Mouse (Mus musculus): Measurements from ENCODE around the gene Shtn1. TPM values are rescaled to one million over a fixed set of nuclear protein-coding genes. Genes with fewer than 3 reads are reported as not detected.

The Shtn1 gene
- polyA plus RNA-seq (2015; fragmentation: Nextera tagmentation; extraction: Ambion mirVana): 1.1 and 1.3 TPM in 2 replicates

DNA sequence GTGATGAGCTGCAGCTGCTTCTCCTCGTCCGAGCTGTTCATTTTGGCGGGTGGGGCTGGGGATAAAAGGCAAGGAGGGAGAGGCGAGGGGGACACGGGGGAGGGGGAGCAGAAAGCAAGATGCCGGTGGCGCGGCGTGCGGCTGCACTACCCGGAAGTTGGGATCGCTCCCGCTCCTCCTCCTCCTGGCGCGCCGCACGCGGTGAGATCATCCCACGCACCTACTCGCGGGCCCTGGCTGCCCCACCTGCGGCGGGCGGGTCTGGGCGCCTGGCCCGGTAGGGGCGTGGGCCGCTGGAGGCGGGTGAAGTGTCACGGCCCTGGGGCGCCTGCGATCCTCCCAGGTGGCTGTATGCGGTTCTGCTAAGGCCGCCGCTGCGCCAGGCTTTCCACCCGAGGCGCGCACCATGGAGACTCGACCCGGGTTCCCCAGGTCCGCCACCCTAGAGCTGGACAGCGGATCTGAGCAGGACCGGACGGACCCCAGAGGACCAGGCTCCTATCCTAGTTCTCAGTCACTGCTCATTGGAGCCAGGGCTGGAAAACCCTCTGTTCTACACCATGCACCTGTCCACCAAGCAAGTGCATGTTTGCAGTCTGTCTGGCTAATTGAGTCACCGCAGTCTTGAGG, at the start of gene Shtn1:
Gene Shtn1 (minus strand): TSS at position 629 of the 630 bp plus-strand sequence.
- Histone ChIP-seq H3K36me3 (ENCODE audit: control insufficient read depth, insufficient read depth) (no peaks in the 10 kb centered on the region), H3K9me3 (replicated peaks; ENCODE audit: control insufficient read depth, low read length) (no peaks in the 10 kb centered on the region), H3K4me1 (ENCODE audit: control insufficient read depth, insufficient read depth, low read length) (no peaks in the 10 kb centered on the region; the same call in 1 of the 2 replicates), H3K27me3 (ENCODE audit: control insufficient read depth, insufficient read depth, low read length) (peaks cover 34% of the 10 kb centered on the region), H3K4me2 (ENCODE audit: low read depth, low read length) (peak within 1 kb of the TSS; percentile 96), H3K4me3 (ENCODE audit: low read length) (peak within 1 kb of the TSS; percentile 65), H3K9ac (ENCODE audit: low read length) (peak within 1 kb of the TSS; percentile 60), H3K27ac (ENCODE audit: low read length) (no peak within 1 kb of the TSS)
- ATAC-seq (replicated peaks; ENCODE audit: extremely low read depth, insufficient read depth, low FRiP score): peak; percentile 58; the same call in 1 of the 2 replicates
- under 1% methylated on average over 35 of the region's 46 CpGs for WGBS

DNA sequence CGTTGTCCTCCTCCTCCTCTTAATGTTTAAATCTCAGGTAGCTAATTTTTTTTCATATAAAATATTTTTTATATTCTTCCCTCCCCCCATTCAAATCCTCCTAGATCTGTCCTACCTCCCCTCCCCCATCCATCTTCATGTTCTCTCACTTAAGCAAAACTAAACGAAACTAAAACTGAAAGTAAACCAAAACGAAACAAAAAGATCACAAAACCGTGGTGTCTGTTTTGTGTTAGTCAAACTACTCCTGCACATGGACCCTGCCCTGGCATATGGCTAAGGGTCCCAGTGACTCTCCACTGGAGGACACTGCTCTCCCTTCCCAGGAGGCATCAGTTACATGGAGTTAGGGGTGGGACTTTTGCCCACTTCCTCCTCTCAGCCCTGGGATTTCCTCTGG, 38.3 kb upstream of the Shtn1 start:
- Histone ChIP-seq H3K27ac (ENCODE audit: low read length) (no peak overlapping the region), H3K27me3 (ENCODE audit: control insufficient read depth, insufficient read depth, low read length) (no peaks in the 10 kb centered on the region), H3K9me3 (replicated peaks; ENCODE audit: control insufficient read depth, low read length) (0 out of 2 replicates have a peak, but pooled peaks cover 3% of the 10 kb centered on the region), H3K36me3 (ENCODE audit: control insufficient read depth, insufficient read depth) (no peaks in the 10 kb centered on the region), H3K4me1 (ENCODE audit: control insufficient read depth, insufficient read depth, low read length) (no peaks in the 10 kb centered on the region), H3K4me3 (ENCODE audit: low read length) (no peak overlapping the region), H3K9ac (ENCODE audit: low read length) (no peak overlapping the region), H3K4me2 (ENCODE audit: low read depth, low read length) (peak overlapping the region; percentile 27; the same call in 1 of the 2 replicates)
- no peak for ATAC-seq (replicated peaks; ENCODE audit: extremely low read depth, insufficient read depth, low FRiP score)
- 53% methylated on average over 4 of the region's 4 CpGs for WGBS

DNA sequence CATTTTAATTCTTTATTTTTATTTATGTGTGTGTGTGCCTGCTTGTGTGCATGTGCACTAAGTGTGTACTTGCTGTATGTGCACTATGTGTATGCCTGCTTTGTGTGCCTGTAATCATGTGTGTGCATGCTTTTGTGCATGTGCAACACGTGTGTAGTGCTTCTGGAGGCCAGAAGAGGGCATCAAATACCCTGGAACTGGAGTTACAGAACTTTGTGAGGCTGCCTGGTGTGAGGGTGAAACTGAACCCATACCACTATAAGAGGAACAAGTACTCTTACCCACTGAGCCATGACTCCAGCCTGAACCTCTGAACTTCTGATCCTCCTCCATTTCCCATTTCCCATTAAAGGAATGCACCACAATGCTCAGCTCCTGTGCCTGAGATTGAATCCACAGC, 34.0 kb upstream of the Shtn1 start:
- no peaks in the 10 kb centered on the region for H3K4me1 ChIP-seq (ENCODE audit: control insufficient read depth, insufficient read depth, low read length)
- no peaks in the 10 kb centered on the region for H3K27me3 ChIP-seq (ENCODE audit: control insufficient read depth, insufficient read depth, low read length)
- no peak overlapping the region for H3K27ac ChIP-seq (ENCODE audit: low read length)
- 0 out of 2 replicates have a peak, but pooled peaks cover 3% of the 10 kb centered on the region for H3K9me3 ChIP-seq (replicated peaks; ENCODE audit: control insufficient read depth, low read length)
- H3K4me2 ChIP-seq (ENCODE audit: low read depth, low read length): no peak overlapping the region
- H3K36me3 ChIP-seq (ENCODE audit: control insufficient read depth, insufficient read depth): no peaks in the 10 kb centered on the region
- H3K4me3 ChIP-seq (ENCODE audit: low read length): no peak overlapping the region
- WGBS: 38% methylated on average over 1 of the region's 1 CpGs
- ATAC-seq (replicated peaks; ENCODE audit: extremely low read depth, insufficient read depth, low FRiP score): no peak
- H3K9ac ChIP-seq (ENCODE audit: low read length): no peak overlapping the region

DNA sequence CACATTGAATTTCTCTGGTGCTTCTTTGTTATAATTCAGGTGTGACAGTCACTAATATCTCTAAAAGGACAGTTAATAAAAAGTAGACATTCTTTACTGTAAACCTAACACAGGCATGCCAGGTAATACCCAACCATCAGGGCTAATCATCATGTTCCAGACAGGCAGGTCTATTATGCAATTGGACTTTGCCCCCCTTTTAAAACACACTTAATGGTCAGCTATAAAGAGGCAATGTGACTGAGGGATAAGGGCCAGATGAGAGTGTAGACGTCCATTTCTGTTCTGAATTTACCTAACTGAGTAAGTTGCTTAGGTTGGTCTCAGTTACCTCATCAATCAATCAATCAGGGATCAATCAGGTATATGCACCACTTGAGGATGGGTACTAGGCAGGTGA, 22.4 kb upstream of the Shtn1 start:
- WGBS: 40% methylated on average over 1 of the region's 1 CpGs
- Histone ChIP-seq H3K4me1 (ENCODE audit: control insufficient read depth, insufficient read depth, low read length) (no peaks in the 10 kb centered on the region), H3K27me3 (ENCODE audit: control insufficient read depth, insufficient read depth, low read length) (no peaks in the 10 kb centered on the region), H3K27ac (ENCODE audit: low read length) (no peak overlapping the region), H3K4me2 (ENCODE audit: low read depth, low read length) (no peak overlapping the region), H3K4me3 (ENCODE audit: low read length) (no peak overlapping the region), H3K9me3 (replicated peaks; ENCODE audit: control insufficient read depth, low read length) (peaks cover 4% of the 10 kb centered on the region; the same call in 1 of the 2 replicates), H3K9ac (ENCODE audit: low read length) (no peak overlapping the region), H3K36me3 (ENCODE audit: control insufficient read depth, insufficient read depth) (no peaks in the 10 kb centered on the region)
- no peak for ATAC-seq (replicated peaks; ENCODE audit: extremely low read depth, insufficient read depth, low FRiP score)

DNA sequence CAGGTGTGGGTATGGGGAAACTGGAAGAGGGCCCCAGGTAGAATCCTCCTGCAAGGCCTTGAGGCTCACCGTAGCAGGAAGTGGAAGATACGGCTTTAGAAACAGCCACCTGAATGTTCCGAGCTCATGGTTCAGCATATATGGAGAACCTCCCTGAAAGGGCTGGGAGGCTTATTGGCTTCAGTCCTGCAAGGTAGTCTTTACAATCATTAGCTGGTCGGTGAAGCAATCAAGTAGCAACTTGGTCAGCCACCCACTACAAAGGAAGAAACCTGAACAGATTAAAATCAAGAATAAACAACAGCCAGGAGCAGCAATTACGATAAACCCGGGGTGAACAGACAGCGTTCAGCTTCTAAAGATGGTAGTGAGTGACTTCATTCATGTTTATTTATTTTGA, 16.4 kb upstream of the Shtn1 start:
- Histone ChIP-seq H3K27me3 (ENCODE audit: control insufficient read depth, insufficient read depth, low read length) (no peaks in the 10 kb centered on the region), H3K4me1 (ENCODE audit: control insufficient read depth, insufficient read depth, low read length) (no peaks in the 10 kb centered on the region), H3K36me3 (ENCODE audit: control insufficient read depth, insufficient read depth) (no peaks in the 10 kb centered on the region), H3K27ac (ENCODE audit: low read length) (no peak overlapping the region), H3K4me2 (ENCODE audit: low read depth, low read length) (no peak overlapping the region), H3K9ac (ENCODE audit: low read length) (no peak overlapping the region), H3K4me3 (ENCODE audit: low read length) (no peak overlapping the region), H3K9me3 (replicated peaks; ENCODE audit: control insufficient read depth, low read length) (no peaks in the 10 kb centered on the region; the same call in 1 of the 2 replicates)
- 73% methylated on average over 7 of the region's 7 CpGs for WGBS
- ATAC-seq (replicated peaks; ENCODE audit: extremely low read depth, insufficient read depth, low FRiP score): no peak

DNA sequence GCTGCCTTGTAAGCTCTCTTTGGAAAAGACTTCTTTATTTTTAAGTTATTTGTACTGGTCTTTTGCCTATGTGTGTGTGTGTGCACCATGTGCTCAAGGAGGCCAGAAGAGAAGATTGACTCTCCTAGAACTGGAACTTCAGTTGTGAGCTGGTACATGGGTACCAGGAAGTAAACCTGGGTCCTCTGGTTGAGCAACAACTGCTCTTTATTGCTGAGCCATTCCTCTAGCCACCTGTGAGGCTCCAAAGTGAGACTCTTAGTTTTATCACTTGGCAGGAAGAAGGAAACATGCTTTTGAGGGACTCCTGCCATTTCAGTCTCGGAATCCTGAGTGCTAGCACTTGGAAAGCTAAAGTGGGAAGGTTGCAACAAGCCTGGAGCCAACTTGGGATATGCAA, 14.4 kb upstream of the Shtn1 start:
- Histone ChIP-seq H3K4me2 (ENCODE audit: low read depth, low read length) (no peak overlapping the region), H3K9me3 (replicated peaks; ENCODE audit: control insufficient read depth, low read length) (peaks cover 5% of the 10 kb centered on the region), H3K9ac (ENCODE audit: low read length) (no peak overlapping the region), H3K4me1 (ENCODE audit: control insufficient read depth, insufficient read depth, low read length) (no peaks in the 10 kb centered on the region), H3K27me3 (ENCODE audit: control insufficient read depth, insufficient read depth, low read length) (no peaks in the 10 kb centered on the region; the same call in 1 of the 2 replicates), H3K27ac (ENCODE audit: low read length) (no peak overlapping the region), H3K36me3 (ENCODE audit: control insufficient read depth, insufficient read depth) (no peaks in the 10 kb centered on the region), H3K4me3 (ENCODE audit: low read length) (no peak overlapping the region)
- WGBS: 46% methylated on average over 1 of the region's 1 CpGs
- no peak for ATAC-seq (replicated peaks; ENCODE audit: extremely low read depth, insufficient read depth, low FRiP score)

DNA sequence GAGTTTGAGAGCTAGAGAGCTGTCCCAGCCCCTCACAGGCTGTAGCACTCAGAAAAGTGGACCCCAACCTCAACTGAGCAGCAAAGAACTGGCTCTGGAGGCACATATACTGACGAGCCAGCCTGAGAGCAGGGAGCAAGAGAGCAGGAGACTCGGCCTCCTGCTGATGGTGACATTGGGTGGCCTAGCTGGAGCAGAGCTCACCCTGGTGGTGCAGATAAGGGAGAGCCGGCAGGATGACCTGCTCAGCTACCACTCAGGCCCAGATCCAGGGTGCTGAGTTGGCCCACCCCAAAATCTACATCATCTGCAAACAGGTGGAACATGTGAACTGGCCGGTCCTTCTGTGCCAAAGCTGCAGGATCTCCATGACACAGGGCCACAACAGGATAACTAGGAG, 8.4 kb upstream of the Shtn1 start:
- Histone ChIP-seq H3K27me3 (ENCODE audit: control insufficient read depth, insufficient read depth, low read length) (peaks cover 2% of the 10 kb centered on the region; the same call in 1 of the 2 replicates), H3K9ac (ENCODE audit: low read length) (no peak overlapping the region), H3K9me3 (replicated peaks; ENCODE audit: control insufficient read depth, low read length) (peaks cover 5% of the 10 kb centered on the region), H3K4me1 (ENCODE audit: control insufficient read depth, insufficient read depth, low read length) (no peaks in the 10 kb centered on the region), H3K4me3 (ENCODE audit: low read length) (no peak overlapping the region), H3K27ac (ENCODE audit: low read length) (no peak overlapping the region), H3K4me2 (ENCODE audit: low read depth, low read length) (no peak overlapping the region), H3K36me3 (ENCODE audit: control insufficient read depth, insufficient read depth) (no peaks in the 10 kb centered on the region)
- ATAC-seq (replicated peaks; ENCODE audit: extremely low read depth, insufficient read depth, low FRiP score): no peak
- WGBS: 32% methylated on average over 4 of the region's 4 CpGs

DNA sequence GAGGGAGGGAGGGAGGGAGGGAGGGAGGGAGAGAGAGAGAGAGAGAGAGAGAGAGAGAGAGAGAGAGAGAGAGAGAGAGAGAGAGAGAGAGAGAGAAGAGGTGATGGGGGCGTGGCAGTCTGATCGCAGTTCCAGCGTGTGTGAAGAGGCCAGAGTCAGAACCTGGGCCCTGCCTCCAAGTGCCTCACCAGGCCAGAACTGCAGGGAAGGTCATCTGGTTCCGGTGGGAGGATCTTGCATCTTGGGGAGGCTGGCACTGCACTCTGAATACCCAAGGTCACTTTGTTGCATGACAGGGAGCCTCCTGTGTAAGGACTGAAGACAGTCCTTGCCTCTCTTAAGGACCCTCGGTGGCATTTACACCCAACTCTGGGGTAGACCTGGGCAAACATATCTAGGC, 231 bp upstream of the Shtn1 start:
- H3K4me2 ChIP-seq (ENCODE audit: low read depth, low read length): peak overlapping the region; percentile 96; the same call in 1 of the 2 replicates
- H3K9ac ChIP-seq (ENCODE audit: low read length): no peak overlapping the region
- no peaks in the 10 kb centered on the region for H3K9me3 ChIP-seq (replicated peaks; ENCODE audit: control insufficient read depth, low read length)
- H3K36me3 ChIP-seq (ENCODE audit: control insufficient read depth, insufficient read depth): no peaks in the 10 kb centered on the region
- no peak for ATAC-seq (replicated peaks; ENCODE audit: extremely low read depth, insufficient read depth, low FRiP score)
- H3K27me3 ChIP-seq (ENCODE audit: control insufficient read depth, insufficient read depth, low read length): peaks cover 34% of the 10 kb centered on the region
- H3K27ac ChIP-seq (ENCODE audit: low read length): no peak overlapping the region
- H3K4me3 ChIP-seq (ENCODE audit: low read length): no peak overlapping the region
- H3K4me1 ChIP-seq (ENCODE audit: control insufficient read depth, insufficient read depth, low read length): no peaks in the 10 kb centered on the region; the same call in 1 of the 2 replicates
- WGBS: 19% methylated on average over 5 of the region's 5 CpGs

DNA sequence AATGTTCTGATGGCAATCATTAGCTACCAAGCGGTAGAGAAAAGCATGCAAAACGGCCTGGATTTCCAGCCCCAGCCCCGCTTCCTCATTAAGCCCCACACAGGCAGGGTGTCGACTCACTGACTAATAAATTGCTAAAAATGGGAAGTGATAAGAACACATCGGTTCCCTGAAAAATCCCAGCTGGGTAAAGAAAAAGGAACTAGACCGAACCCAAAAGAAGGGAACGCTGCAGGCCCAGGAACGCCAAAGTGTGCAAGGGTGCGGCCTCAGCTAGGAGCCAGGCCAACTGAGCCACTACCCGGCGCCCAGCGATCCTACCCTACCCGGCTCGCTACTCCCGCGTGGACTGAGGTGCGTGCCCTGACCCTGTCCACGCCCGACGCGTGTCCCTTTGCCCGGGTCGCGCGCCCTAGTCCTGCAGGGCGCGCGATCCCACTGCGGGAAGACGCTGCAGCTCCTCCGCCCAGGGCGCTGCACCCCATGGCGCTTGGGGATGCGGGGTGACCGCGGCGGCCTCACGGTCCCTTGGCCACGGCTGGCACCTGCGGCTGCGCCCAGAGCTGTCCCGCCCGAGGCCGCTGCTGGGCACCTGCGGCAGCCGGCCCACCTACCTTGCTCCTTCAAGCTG, 944 bp downstream of the Shtn1 start:
- Histone ChIP-seq H3K27me3 (ENCODE audit: control insufficient read depth, insufficient read depth, low read length) (peaks cover 34% of the 10 kb centered on the region), H3K36me3 (ENCODE audit: control insufficient read depth, insufficient read depth) (no peaks in the 10 kb centered on the region), H3K4me2 (ENCODE audit: low read depth, low read length) (peak overlapping the region; percentile 96), H3K27ac (ENCODE audit: low read length) (no peak overlapping the region), H3K9ac (ENCODE audit: low read length) (peak overlapping the region; percentile 60), H3K9me3 (replicated peaks; ENCODE audit: control insufficient read depth, low read length) (no peaks in the 10 kb centered on the region), H3K4me1 (ENCODE audit: control insufficient read depth, insufficient read depth, low read length) (no peaks in the 10 kb centered on the region; the same call in 1 of the 2 replicates), H3K4me3 (ENCODE audit: low read length) (peak overlapping the region; percentile 65)
- ATAC-seq (replicated peaks; ENCODE audit: extremely low read depth, insufficient read depth, low FRiP score): no peak
- 6% methylated on average over 46 of the region's 46 CpGs for WGBS

Measured in heart, embryonic 16.5 days (tissue).